Mouse (Mus musculus) heart, embryonic 10.5 days (tissue): ENCODE data around the gene Vma21. TPM values are rescaled to one million over a fixed set of nuclear protein-coding genes. Genes with fewer than 3 reads are reported as not detected.
A peak's percentile ranks its signal among the peaks of the same experiment; 100 is the strongest.

ENCODE experiments used
- DNase-seq: peaks from one replicate; pipeline ENCODE4 v3.0.0-alpha.2; 2017; ENCODE audit warnings: low spot score
- H3K27ac ChIP-seq: fragments of 300-500 bp; sonication (generic); 2 replicates; pipeline ENCODE4 v1.5.1; 2016; ENCODE audit warnings: mild to moderate bottlenecking
- H3K27me3 ChIP-seq: fragments of 300-500 bp; sonication (generic); 2 replicates; pipeline ENCODE4 v1.6.1; 2016; ENCODE audit warnings: mild to moderate bottlenecking; ENCODE audit not compliant: poor library complexity, insufficient read depth, severe bottlenecking
- H3K36me3 ChIP-seq: fragments of 300-500 bp; sonication (generic); 2 replicates; pipeline ENCODE4 v1.6.1; 2016; ENCODE audit warnings: mild to moderate bottlenecking, moderate library complexity
- H3K4me1 ChIP-seq: fragments of 300-500 bp; sonication (generic); 2 replicates; pipeline ENCODE4 v1.6.1; 2016; ENCODE audit warnings: mild to moderate bottlenecking
- H3K4me3 ChIP-seq: fragments of 300-500 bp; sonication (generic); 2 replicates; pipeline ENCODE4 v1.5.1; 2016; ENCODE audit warnings: mild to moderate bottlenecking, moderate library complexity
- H3K9me3 ChIP-seq: fragments of 300-500 bp; sonication (generic); 2 replicates; pipeline ENCODE4 v1.6.1; 2016; ENCODE audit warnings: mild to moderate bottlenecking, moderate library complexity
- WGBS: fragments of 180-500 bp; shearing (Covaris S2); methylation state at CpG from one replicate; pipeline ENCODE4 v1.1.7; 2016; 5-methylcytosine and 5-hydroxymethylcytosine counted together
- polyA plus RNA-seq: library from polyadenylated mRNA; unstranded; fragments of >200 nt; fragmentation: Nextera tagmentation; extraction: Ambion mirVana; gene quantifications from 2 replicates; pipeline ENCODE4 v1.2.1, GENCODE M21; 2016

Gene Vma21
- 40.0 and 46.8 TPM in 2 replicates for polyA plus RNA-seq

DNA sequence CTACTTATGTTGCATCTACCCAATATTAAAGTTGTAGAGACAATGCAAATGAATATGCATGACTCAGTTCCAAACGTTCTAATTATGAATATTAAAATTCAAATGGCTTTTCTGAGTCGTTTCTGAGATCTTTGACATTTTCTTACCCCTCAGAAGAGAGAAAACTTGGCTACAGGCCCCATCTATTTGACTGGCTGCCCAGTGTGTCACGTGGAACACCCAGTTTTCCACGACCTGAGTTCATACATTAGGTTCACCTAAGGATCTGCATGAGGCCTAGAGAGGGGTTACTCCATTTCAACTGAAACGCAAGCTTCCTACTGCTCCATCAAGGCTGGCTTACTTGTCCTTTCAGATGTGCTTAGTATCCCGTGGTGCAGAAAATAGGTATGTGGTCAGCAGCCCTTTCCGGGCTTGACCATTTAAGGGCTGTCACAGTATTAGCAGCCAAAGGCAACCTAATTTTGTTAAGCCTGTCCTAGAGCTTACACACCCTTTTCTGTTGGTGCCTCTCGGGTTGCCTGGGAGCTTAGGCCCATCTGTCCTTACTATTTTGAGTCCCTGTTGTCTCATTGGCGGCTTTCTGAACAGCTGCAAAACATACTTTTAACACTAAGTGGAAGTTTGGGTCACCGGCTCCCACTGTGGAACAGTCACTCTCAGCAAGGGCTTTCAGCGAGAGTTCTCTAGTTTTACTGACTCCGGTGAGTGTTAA, at the start of gene Vma21:
Gene Vma21, plus strand, starts transcription at position 294 of the 715 bp plus-strand sequence.
- Histone ChIP-seq H3K27me3 (no peaks in the 10 kb centered on the region), H3K4me1 (no peaks in the 10 kb centered on the region), H3K36me3 (no peaks in the 10 kb centered on the region), H3K27ac (peak within 1 kb of the TSS; percentile 86), H3K4me3 (peak within 1 kb of the TSS; percentile 68), H3K9me3 (no peaks in the 10 kb centered on the region)
- DNase-seq: no peak
- WGBS: 31% methylated on average over 12 of the region's 12 CpGs

DNA sequence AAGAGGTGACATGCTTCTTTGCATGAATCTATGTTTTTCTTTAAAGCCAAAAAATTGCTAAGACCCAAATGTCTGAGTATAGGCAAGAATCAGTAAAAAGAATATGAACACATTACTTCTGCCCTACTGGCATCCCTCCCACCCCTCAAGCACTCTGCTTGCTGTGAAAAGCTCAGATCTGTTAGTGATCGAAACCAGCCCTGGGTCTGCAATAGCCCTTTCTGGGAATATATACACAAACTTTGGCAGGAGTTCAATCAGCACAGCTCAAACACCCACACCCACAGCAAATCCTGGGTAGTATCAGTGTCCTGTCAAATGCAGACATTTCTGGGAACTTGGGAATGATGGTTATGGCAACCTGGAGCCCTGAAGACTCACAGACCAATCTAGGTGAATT, 47.8 kb upstream of the Vma21 start:
- H3K27me3 ChIP-seq: no peaks in the 10 kb centered on the region
- H3K9me3 ChIP-seq: no peaks in the 10 kb centered on the region
- H3K4me1 ChIP-seq: no peaks in the 10 kb centered on the region
- 59% methylated on average over 1 of the region's 1 CpGs for WGBS
- no peaks in the 10 kb centered on the region for H3K36me3 ChIP-seq
- no peak for DNase-seq
- no peak overlapping the region for H3K27ac ChIP-seq
- no peak overlapping the region for H3K4me3 ChIP-seq

DNA sequence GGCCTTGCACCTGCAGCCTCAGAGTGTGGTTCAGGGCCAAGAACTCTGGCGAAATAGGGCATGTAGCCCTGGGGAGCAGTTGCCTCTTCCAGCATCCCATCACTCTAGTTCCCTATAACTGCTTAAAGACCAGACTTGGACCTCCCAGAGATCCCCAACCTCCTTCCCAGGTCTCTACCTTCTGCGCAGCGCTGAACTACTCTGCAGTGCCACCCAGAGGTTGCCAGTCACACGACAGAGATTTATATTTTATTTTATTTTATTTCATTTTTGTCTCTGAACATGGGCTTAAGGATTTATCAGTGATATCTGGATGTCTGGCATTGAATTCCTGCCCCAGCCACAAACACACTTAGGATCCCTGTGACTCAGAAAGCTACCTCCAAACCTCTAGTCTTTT, 24.6 kb upstream of the Vma21 start:
- WGBS: 19% methylated on average over 4 of the region's 4 CpGs
- DNase-seq: no peak
- Histone ChIP-seq H3K9me3 (no peaks in the 10 kb centered on the region), H3K4me1 (no peaks in the 10 kb centered on the region), H3K4me3 (no peak overlapping the region), H3K27ac (no peak overlapping the region), H3K27me3 (peaks cover 10% of the 10 kb centered on the region; the same call in 1 of the 2 replicates), H3K36me3 (no peaks in the 10 kb centered on the region)

DNA sequence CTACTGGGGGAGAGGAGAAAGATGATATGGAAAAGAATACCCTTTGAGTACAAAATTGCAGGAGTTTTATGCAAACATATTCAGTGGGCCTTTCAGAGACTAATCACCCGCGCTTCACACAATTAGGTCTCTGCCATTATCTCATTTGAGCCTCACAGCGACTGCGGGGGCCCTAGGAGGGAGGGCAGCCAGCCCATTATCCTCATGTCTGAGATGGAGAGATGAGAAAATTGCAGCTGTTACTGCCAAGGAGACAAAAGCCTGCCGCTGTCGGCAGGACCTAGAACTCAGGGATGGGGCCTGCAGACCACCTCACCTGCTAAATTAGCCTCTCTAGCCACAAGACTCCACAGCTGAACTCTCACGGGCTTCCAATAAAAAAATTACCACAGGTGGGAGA, 18.0 kb upstream of the Vma21 start:
- Histone ChIP-seq H3K27me3 (peaks cover 6% of the 10 kb centered on the region; the same call in 1 of the 2 replicates), H3K36me3 (no peaks in the 10 kb centered on the region), H3K4me3 (no peak overlapping the region), H3K4me1 (no peaks in the 10 kb centered on the region), H3K9me3 (no peaks in the 10 kb centered on the region), H3K27ac (no peak overlapping the region)
- 52% methylated on average over 7 of the region's 7 CpGs for WGBS
- DNase-seq: no peak

DNA sequence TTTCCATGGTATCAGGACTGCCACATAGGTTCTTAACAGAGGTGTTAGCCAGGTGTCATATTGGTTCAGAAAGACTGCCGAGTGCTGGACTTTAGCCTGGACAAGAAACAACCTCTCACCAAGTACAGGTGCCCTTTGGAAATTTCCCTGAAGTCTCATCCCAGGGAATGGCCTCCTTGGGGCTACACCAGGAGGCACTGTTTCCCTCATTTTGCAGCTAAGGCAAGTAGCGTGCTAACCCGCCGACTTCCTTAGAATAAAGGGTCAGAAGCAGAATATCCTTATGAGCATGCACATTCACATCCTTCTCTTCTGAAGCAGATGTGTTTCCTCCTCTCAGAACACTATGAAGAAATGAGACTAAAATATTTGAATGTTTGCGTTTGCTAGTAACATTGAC, 16.8 kb upstream of the Vma21 start:
- Histone ChIP-seq H3K4me1 (no peaks in the 10 kb centered on the region), H3K27me3 (peaks cover 6% of the 10 kb centered on the region; the same call in 1 of the 2 replicates), H3K36me3 (no peaks in the 10 kb centered on the region), H3K27ac (no peak overlapping the region), H3K4me3 (no peak overlapping the region), H3K9me3 (no peaks in the 10 kb centered on the region)
- WGBS: 53% methylated on average over 5 of the region's 5 CpGs
- no peak for DNase-seq

DNA sequence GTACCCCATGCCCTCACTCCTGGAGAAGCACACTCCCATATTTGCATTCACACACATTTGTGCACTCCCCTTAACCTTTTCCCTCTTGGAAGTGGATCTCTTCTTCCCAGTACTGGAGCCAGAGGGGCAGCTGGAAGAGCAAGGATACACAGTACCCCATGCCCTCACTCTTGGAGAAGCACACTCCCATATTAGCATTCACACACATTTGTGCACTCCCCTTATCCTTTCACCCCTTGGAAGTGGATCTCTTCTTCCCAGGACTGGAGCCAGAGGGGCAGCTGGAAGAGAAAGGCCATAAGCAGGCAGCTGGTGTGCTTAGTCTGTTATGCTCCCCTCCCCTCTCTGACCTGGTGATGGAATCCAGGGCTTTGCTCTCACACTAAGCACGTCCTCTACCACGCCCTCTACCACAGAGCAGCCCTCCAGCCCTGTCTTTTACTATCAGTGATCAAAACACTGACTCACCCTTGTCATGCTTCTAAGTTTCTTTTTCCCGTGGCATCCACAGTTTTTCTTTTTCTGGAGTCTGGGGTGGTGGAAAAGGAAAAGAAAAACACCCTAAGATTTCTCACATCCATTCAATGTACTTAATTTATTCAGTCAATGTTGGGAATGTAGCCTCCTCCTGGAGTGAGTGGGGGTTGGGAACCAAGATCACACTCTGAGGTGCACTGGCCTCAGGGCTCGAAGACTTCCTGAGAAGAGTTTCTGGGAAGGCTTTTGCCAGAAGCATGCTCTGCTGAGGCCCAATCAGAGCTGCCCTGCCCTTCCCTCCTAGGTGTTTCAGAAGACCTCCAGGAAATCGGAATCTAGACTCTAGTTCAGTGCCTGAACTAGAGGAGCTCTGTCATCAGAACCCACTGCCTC, 3.5 kb upstream of the Vma21 start:
- H3K27ac ChIP-seq: no peak overlapping the region
- H3K27me3 ChIP-seq: no peaks in the 10 kb centered on the region
- H3K4me3 ChIP-seq: no peak overlapping the region
- DNase-seq: peak; percentile 73
- no peaks in the 10 kb centered on the region for H3K36me3 ChIP-seq
- WGBS: 34% methylated on average over 5 of the region's 5 CpGs
- no peaks in the 10 kb centered on the region for H3K4me1 ChIP-seq
- H3K9me3 ChIP-seq: no peaks in the 10 kb centered on the region

DNA sequence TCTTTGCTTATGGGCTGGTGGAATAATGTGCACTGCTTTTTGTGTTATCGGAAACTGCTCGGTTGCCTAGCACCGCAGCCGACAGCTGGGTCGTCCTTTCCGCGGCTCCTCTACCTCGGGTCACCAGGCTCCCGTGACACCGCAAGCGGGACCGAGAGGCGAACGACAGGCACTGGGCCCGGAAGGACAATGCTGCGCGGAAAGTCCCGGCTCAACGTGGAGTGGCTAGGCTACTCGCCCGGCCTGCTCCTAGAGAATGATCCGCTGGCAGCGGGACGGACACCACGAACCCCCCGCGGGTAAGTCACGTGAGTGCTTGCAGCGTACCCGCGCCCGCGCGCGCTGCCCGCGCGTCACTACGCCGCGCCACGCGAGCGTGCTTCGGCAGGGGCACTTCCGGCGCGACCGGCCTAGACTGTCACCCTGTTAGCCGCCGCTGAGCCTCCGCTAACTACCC, 705 bp downstream of the Vma21 start:
- no peaks in the 10 kb centered on the region for H3K9me3 ChIP-seq
- H3K36me3 ChIP-seq: no peaks in the 10 kb centered on the region
- WGBS: 14% methylated on average over 52 of the region's 52 CpGs
- no peaks in the 10 kb centered on the region for H3K27me3 ChIP-seq
- H3K4me1 ChIP-seq: no peaks in the 10 kb centered on the region
- peak; percentile 91 for DNase-seq
- peak overlapping the region; percentile 68 for H3K4me3 ChIP-seq
- peak overlapping the region; percentile 86 for H3K27ac ChIP-seq

DNA sequence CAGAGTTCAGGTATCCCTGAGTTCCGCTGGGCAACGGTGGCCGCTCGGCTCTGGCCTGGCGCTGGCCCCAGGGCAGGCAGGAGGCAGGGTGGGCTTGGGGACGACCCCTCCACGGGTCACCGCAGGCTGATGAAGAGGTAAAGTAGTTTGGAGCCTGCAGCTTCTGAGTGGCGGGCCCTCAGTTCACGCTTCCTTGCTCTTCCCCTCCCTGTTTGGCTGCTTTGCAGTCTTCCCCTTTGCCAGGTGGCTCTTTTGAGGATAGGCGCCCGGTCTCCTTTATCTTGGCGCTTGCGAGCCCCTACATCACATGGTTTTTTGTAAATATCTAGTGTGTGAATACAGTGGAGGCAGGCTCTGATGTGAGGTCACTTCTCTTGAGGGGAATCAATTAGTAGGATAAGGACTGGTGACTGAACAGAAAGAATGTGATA, 1.2 kb downstream of the Vma21 start:
- no peak for DNase-seq
- Histone ChIP-seq H3K27me3 (no peaks in the 10 kb centered on the region), H3K36me3 (no peaks in the 10 kb centered on the region), H3K27ac (peak overlapping the region; percentile 86), H3K4me3 (peak overlapping the region; percentile 68), H3K4me1 (no peaks in the 10 kb centered on the region), H3K9me3 (no peaks in the 10 kb centered on the region)
- 16% methylated on average over 14 of the region's 14 CpGs for WGBS

DNA sequence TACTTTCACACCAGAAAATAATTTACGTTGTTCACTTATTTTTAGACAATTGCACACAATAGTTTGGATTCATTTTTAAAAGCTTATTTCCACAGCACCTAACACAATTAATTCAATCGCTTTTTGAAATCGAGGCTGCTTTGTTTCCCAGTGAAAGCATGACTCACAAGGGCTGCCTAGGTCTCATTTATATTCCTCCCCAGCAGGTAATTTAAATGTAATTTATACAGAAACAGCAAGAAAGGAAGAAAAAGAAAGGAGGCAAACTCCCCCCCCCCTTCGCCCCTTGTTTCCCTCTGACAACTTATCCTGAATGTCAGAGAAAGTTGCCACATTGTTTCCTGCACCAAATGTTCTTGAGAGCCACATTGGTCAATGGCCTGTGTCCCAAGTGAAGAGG, 23.2 kb downstream of the Vma21 start:
- WGBS: 68% methylated on average over 4 of the region's 4 CpGs
- no peaks in the 10 kb centered on the region for H3K4me1 ChIP-seq
- no peak for DNase-seq

DNA sequence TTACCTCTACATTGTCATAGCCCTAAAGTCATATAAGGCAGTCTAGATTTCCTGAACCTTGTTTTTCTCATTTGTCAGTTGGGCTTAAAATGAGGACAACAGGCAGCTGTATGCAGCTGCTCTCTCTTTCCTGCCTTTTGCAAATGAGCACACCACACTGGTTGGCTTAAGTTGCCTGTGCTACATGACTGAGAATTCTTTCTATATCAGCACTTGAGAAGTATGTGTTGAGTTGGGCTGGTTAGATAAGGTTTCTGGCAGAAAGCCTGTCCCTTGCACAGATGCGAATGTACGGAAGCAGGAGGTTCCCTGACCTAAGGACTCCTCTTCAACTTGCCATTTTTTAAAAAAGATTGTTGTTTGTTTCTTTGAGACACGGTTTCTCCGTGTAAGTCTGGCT, 31.0 kb downstream of the Vma21 start:
- DNase-seq: no peak
- Histone ChIP-seq H3K4me1 (no peaks in the 10 kb centered on the region), H3K27ac (no peak overlapping the region), H3K27me3 (peaks cover 5% of the 10 kb centered on the region; the same call in 1 of the 2 replicates), H3K9me3 (no peaks in the 10 kb centered on the region), H3K36me3 (no peaks in the 10 kb centered on the region), H3K4me3 (no peak overlapping the region)
- 51% methylated on average over 4 of the region's 4 CpGs for WGBS

More for the DNA sequence above, 23.2 kb downstream of the Vma21 start:
- no peaks in the 10 kb centered on the region for H3K27me3 ChIP-seq
- no peaks in the 10 kb centered on the region for H3K36me3 ChIP-seq
- H3K9me3 ChIP-seq: no peaks in the 10 kb centered on the region
- no peak overlapping the region for H3K27ac ChIP-seq
- no peak overlapping the region for H3K4me3 ChIP-seq

DNA sequence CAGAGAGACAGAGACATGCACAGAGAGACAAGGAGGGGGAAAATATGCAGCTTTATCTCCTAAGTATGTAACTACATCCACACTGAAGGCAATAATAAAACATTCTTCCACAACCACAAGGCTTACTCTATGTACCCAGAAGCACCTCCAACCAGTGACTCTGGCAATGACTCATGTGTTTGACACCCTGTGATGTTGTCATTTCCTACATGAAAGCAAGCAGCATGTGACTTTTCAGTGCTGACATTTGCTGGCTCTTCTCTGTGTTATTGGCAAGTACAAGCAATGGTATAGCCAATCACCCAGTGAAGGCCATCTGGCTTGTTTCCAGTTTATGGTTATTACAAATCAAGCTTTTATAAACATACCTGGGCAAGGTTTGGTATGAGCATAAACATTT, 38.1 kb downstream of the Vma21 start:
- Histone ChIP-seq H3K36me3 (no peaks in the 10 kb centered on the region), H3K27me3 (no peaks in the 10 kb centered on the region), H3K9me3 (no peaks in the 10 kb centered on the region), H3K4me1 (no peaks in the 10 kb centered on the region), H3K27ac (no peak overlapping the region), H3K4me3 (no peak overlapping the region)
- no peak for DNase-seq
